Mouse (Mus musculus) megakaryocyte, embryonic 14.5 days (primary cell): ENCODE data around the gene Coq5. TPM values are rescaled to one million over a fixed set of nuclear protein-coding genes. Genes with fewer than 3 reads are reported as not detected.

Experiments
- H3K27me3 ChIP-seq: replicated peaks from 2 replicates; pipeline ENCODE3; 2012; ENCODE audit warnings: inconsistent platforms
- H3K36me3 ChIP-seq: replicated peaks from 2 replicates; pipeline ENCODE3; 2012; ENCODE audit warnings: low read length, inconsistent platforms, mixed read lengths
- H3K4me1 ChIP-seq: 2 replicates; pipeline ENCODE4 v1.6.1; 2012; ENCODE audit warnings: inconsistent platforms
- H3K4me3 ChIP-seq: replicated peaks from 2 replicates; pipeline ENCODE3; 2012; ENCODE audit warnings: moderate library complexity, mild to moderate bottlenecking, inconsistent platforms
- H3K9me3 ChIP-seq: 2 replicates; pipeline ENCODE4 v1.6.1; 2012; ENCODE audit warnings: inconsistent platforms
- FLI1 ChIP-seq: IDR thresholded peaks from 2 replicates; pipeline ENCODE4 v1.6.1; 2012; ENCODE audit warnings: low read length, inconsistent platforms, mixed read lengths
- GATA1 ChIP-seq: IDR thresholded peaks from 3 replicates; pipeline ENCODE4 v1.6.1; 2012; ENCODE audit warnings: mixed read lengths, low read length, inconsistent platforms, borderline replicate concordance
- polyA plus RNA-seq: library from polyadenylated mRNA; stranded (reverse); fragments of >175 nt; gene quantifications from 2 replicates; pipeline ENCODE4 v1.2.3, GENCODE M21; 2012; ENCODE audit warnings: low replicate concordance; ENCODE audit not compliant: insufficient read depth

Coq5 gene
- polyA plus RNA-seq, 1 experiment = 12.6 TPM

GRCm38 (mm10) chr5:115237803-115238728, 41.4 kb upstream of the Coq5 start:
- TF ChIP-seq FLI1 (no peak), GATA1 (no peak)

GRCm38 (mm10) chr5:115238729-115239195, 40.7 kb upstream of the Coq5 start:
- peaks cover 33% of the 10 kb centered on the region for H3K4me1 ChIP-seq
- peaks cover 14% of the 10 kb centered on the region for H3K27me3 ChIP-seq
- H3K9me3 ChIP-seq = no peaks in the 10 kb centered on the region
- H3K4me3 ChIP-seq = peak overlapping the region; percentile 99
- peaks cover 43% of the 10 kb centered on the region for H3K36me3 ChIP-seq
- no peak for TF ChIP-seq FLI1
- no peak for TF ChIP-seq GATA1

More at GRCm38 (mm10) chr5:115237803-115238728, 41.4 kb upstream of the Coq5 start:
- Histone ChIP-seq H3K27me3 (peaks cover 19% of the 10 kb centered on the region), H3K9me3 (0 out of 2 replicates have a peak, but pooled peaks cover 4% of the 10 kb centered on the region), H3K4me1 (peaks cover 33% of the 10 kb centered on the region), H3K4me3 (peak overlapping the region; percentile 99), H3K36me3 (peaks cover 36% of the 10 kb centered on the region)

GRCm38 (mm10) chr5:115240191-115240590, 39.3 kb upstream of the Coq5 start:
- TF ChIP-seq GATA1 = no peak
- TF ChIP-seq FLI1 = no peak
- Histone ChIP-seq H3K36me3 (peaks cover 57% of the 10 kb centered on the region), H3K4me1 (peaks cover 31% of the 10 kb centered on the region), H3K9me3 (no peaks in the 10 kb centered on the region), H3K27me3 (peaks cover 3% of the 10 kb centered on the region), H3K4me3 (peak overlapping the region; percentile 15)

GRCm38 (mm10) chr5:115255472-115255871, 24.0 kb upstream of the Coq5 start:
- no peaks in the 10 kb centered on the region for H3K27me3 ChIP-seq
- H3K4me3 ChIP-seq = no peak overlapping the region
- no peak for TF ChIP-seq FLI1
- no peak for TF ChIP-seq GATA1
- H3K9me3 ChIP-seq = no peaks in the 10 kb centered on the region
- H3K36me3 ChIP-seq = peaks cover 71% of the 10 kb centered on the region
- H3K4me1 ChIP-seq = peaks cover 28% of the 10 kb centered on the region

- Histone ChIP-seq H3K36me3 (peaks cover 73% of the 10 kb centered on the region), H3K9me3 (no peaks in the 10 kb centered on the region)
- no peak for TF ChIP-seq GATA1
- TF ChIP-seq FLI1 = no peak
These were observed 22.4 kb upstream of the Coq5 start for GRCm38 (mm10) chr5:115256909-115257546.

GRCm38 (mm10) chr5:115260356-115260755, 19.1 kb upstream of the Coq5 start:
- H3K27me3 ChIP-seq = no peaks in the 10 kb centered on the region
- H3K36me3 ChIP-seq = peaks cover 93% of the 10 kb centered on the region
- no peak overlapping the region for H3K4me3 ChIP-seq
- peaks cover 67% of the 10 kb centered on the region for H3K4me1 ChIP-seq
- TF ChIP-seq FLI1 (no peak), GATA1 (no peak)
- H3K9me3 ChIP-seq = no peaks in the 10 kb centered on the region

More at GRCm38 (mm10) chr5:115256909-115257546, 22.4 kb upstream of the Coq5 start:
- H3K27me3 ChIP-seq = no peaks in the 10 kb centered on the region
- H3K4me1 ChIP-seq = peaks cover 40% of the 10 kb centered on the region
- H3K4me3 ChIP-seq = no peak overlapping the region

GRCm38 (mm10) chr5:115261141-115261540, 18.3 kb upstream of the Coq5 start:
- H3K4me1 ChIP-seq = peaks cover 70% of the 10 kb centered on the region
- H3K9me3 ChIP-seq = no peaks in the 10 kb centered on the region
- no peaks in the 10 kb centered on the region for H3K27me3 ChIP-seq
- H3K4me3 ChIP-seq = no peak overlapping the region
- peaks cover 92% of the 10 kb centered on the region for H3K36me3 ChIP-seq
- TF ChIP-seq GATA1 (no peak), FLI1 (no peak)

- H3K27me3 ChIP-seq = no peaks in the 10 kb centered on the region
- H3K4me3 ChIP-seq = no peak overlapping the region
- TF ChIP-seq GATA1 (no peak), FLI1 (no peak)
- H3K36me3 ChIP-seq = peaks cover 90% of the 10 kb centered on the region
- H3K4me1 ChIP-seq = peaks cover 71% of the 10 kb centered on the region
- H3K9me3 ChIP-seq = no peaks in the 10 kb centered on the region
These were observed 17.6 kb upstream of the Coq5 start for GRCm38 (mm10) chr5:115261880-115262279.

GRCm38 (mm10) chr5:115262502-115263291, 16.8 kb upstream of the Coq5 start:
- Histone ChIP-seq H3K4me3 (peak overlapping the region; percentile 48), H3K9me3 (no peaks in the 10 kb centered on the region), H3K27me3 (no peaks in the 10 kb centered on the region), H3K36me3 (peaks cover 82% of the 10 kb centered on the region), H3K4me1 (peaks cover 75% of the 10 kb centered on the region)
- no peak for TF ChIP-seq GATA1
- no peak for TF ChIP-seq FLI1

GRCm38 (mm10) chr5:115266340-115266739, 13.1 kb upstream of the Coq5 start:
- peaks cover 88% of the 10 kb centered on the region for H3K4me1 ChIP-seq
- H3K4me3 ChIP-seq = peak overlapping the region; percentile 83
- peaks cover 76% of the 10 kb centered on the region for H3K36me3 ChIP-seq

More at GRCm38 (mm10) chr5:115266340-115266739, 13.1 kb upstream of the Coq5 start:
- TF ChIP-seq GATA1 (no peak), FLI1 (no peak)
- Histone ChIP-seq H3K27me3 (no peaks in the 10 kb centered on the region), H3K9me3 (no peaks in the 10 kb centered on the region)
